Mouse (Mus musculus): ENCODE results near the gene Exoc5.
A peak's percentile ranks its signal among the peaks of the same experiment; 100 is the strongest.
"Not testable (repeated sequence)": the region's sequence is repeated elsewhere in the genome, so short reads cannot be mapped to it uniquely, and the experiment has no call there.

Exoc5 gene

DNA sequence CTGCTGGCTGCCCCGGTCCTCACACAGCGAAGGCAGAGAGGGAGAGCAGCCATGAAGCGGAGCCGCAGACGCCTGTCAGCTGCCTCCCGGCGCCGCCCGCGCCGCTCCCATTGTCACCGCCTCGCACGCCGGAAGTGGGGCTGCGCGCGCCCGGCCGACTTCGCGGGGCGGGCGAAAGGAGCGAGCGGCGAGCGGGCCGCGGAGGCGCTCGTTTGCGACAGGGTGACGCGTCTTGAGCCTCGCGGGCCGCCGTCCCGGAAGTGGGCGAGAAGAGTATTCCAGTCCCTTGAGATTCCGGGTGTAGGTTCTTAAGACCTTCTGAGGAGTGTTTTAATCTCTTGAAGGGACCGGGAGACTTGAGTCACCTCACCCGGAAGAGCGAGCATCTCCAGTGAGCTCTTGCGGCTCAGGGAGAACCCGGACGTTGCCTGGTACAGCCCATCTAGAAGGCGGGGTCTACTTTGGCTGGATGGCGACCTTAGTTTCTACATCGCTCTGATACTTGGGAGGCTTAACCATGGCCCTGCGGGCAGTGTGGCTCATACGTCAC is at the start of gene Exoc5:
TSS of gene Exoc5 (minus strand) at position 380 of the 550 bp plus-strand sequence.
- DNase-seq (ENCODE audit: low spot score): peak; percentile 95

DNA sequence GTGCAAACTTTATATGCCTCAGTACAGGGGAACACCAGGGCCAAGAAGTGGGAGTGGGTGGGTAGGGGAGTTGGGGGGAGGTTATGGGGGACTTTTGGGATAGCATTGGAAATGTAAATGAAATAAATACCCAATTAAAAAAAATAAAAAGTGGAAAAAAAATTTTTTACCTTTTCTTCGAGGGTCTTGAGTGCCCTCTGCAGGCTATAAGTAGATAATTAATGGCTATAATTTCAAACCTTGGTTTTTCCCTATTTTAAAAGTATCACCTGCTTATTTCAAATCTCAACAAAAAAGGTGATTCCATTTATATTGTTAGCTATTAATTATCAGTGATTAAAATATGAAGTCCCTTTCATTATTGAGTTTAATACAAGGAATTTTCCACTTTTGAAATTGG is 25.3 kb upstream of the Exoc5 start:
- not testable (repeated sequence) for DNase-seq (ENCODE audit: low spot score)

DNA sequence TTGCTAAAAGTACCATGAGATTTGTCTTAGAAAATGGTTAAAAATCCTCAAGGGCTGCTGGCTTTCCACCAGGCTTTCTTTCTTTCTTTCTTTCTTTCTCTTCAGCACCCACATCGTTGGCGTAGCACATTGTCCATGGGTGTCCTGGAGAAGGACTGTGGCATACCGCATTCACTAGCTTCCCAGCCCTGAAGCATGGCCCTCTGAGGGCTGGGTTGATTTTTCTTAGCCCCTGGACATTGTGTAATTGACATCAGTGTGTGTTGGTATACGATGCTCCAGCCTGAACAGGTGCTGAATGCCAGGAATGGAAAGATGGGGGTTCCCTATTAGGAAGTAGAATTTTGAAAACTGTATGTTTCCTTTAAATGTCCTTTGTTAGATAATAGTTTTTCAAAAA is 24.8 kb upstream of the Exoc5 start:
- no peak for DNase-seq (ENCODE audit: low spot score)

DNA sequence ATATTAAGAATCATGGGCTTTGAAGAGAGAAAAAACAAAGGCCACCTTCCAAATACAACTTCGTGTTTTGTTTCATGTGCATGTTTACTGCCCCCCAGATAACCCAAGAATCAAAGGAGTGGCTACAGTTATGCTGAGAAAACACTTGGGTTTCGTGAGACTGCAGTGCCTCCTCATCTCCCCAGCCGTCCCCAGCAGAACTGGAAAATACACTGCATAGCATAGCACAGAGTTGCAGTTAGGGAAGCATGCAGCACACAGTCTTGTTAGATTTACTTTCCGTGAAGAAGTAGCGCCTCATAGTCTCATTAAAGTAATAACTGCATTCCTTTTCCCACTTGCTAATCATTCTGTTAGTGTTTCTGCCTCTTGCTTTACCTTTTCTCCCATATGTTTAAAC is 23.6 kb upstream of the Exoc5 start:
- no peak for DNase-seq (ENCODE audit: low spot score)

DNA sequence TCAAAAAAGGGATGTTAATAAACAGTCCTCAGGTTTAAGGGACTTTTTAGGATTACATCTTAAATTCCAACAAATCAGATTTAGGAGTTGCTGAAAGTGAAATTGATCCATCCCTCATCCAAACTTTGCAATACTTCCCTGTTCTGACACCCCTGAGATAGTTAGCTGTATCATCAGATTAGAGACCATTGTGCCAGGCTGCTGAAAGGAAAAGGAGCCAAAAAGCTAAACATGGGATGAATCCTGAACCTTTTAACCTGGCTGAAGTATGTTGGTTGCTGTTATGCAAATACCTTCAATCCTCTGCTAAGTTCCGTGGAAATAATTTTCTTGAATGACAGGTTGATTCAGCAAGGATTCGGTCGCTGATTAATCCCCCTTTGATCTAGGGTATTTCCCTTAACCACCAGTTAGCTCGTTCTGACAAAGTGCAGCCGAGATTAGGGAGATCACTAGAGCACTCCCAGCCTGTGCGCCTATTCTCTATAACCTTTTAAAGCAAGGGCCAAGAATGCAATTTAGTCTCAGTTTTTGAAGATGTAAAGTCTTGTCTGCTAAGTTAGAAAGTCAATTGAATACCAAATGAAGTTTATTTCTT is 23.1 kb upstream of the Exoc5 start:
- no peak for DNase-seq (ENCODE audit: low spot score)

DNA sequence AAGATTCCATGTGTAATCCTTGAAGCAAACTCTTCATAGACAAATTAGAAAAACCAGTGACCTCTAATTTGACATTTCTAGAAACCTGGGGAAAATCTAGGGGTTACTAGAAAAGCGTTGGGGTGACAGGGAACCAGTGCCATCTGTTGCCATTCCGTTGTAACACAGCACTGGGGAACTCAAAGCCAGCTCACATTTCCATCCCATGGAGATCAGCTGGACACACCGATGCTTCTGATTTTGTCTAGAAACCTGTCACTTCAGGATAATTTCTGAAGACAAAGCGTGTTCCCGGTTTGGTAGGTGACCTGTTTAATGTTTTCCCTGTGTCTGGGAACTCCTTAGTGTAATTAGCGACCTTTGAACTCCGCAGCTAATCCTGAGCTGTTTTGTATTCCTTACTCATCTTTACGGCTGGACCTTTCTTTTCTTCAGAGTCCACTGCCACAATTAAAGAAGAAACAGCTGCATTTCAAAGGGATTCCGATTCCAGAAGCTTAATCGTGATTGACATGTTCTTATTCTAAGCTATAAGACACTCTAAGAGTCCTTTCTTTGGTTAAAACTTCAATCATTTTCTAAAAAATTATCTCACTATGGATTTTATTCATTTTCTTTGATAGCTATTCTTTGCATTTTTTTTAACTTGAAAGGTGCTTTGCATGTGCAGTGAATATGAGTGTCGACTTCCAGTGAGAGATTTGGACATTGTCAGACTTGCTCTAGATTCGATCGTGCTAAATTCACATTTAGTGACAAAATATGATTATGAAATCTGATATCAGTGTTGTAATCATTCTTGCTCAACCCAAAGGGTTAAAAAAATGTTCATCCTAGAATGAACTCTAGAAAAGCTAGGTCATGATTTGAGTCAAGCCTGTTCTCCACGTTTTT is 21.9 kb upstream of the Exoc5 start:
- DNase-seq (ENCODE audit: low spot score): no peak

DNA sequence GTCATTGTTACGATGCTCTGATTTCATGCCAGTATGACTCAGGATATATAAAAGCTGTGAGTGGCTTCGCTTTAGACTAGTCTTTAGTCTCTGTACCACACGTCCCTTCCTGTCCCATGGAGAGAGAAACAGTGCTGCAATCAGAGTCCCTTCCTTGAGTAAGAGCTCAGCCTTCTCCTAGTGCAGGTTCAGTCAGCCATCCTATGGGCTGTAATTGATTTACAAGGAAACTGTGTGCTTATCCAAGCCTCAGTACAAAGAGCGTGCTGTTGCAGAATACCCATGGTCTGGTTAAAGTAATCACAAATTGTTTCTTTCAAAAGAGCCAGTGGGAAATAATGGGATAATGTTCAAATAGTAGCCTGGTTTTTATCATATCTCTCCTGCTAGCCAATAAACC is 20.1 kb upstream of the Exoc5 start:
- DNase-seq (ENCODE audit: low spot score): no peak

DNA sequence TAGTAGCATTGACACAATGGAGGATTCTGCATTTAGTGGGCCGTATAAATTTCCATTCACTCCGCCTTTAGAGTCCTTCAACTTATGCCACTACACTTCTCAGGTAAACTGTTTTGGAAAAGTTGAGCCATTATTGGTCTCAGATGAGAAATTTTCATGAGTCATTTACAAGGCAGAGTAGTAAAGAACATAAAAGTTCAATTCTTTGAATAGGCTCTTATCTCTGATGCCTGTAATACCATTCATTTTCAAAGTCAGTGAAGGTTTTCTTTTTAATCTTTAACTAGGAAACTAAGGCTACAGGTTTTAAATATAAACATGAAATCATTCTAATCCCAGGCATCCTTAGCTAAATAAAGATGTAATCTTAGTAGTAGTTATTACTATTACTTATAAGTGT is 12.4 kb upstream of the Exoc5 start:
- DNase-seq (ENCODE audit: low spot score): no peak

DNA sequence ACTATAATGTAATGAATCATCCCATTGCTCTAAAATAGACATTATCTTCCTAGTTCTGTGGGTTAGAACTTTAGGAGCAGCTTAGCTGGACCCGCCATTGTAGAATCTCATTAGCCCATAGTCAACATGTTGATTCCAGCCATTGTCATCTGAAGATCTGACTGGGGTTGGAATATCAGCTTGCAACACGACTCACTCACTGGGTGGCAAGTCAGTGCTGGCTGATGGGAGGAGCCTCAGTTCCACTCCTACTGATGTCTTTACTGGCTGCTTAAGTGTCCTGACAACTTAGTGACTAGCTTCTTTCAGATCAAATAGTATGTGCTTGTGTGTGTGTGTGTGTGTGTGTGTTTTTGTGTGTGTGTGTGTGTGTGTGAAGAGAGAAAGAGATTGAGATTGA is 7.9 kb upstream of the Exoc5 start:
- DNase-seq (ENCODE audit: low spot score): no peak

DNA sequence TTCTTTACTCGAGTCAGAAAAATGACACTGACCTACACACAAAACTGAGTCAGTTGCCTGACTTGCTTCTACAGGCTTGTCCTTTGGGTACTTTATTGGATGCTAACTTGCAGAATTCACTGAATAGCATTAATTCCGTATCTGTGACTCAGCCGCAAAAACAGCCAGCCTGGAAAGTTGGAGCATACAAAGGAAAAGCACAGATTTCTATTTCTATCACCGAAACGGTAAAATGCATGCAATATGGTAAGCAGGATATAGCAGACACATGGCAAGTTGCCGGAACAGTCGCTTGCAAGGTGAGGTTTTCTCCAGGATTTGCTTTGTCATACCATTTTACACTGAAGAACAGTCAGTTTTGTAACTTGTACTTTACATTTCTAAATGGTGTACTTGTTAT is 7.4 kb upstream of the Exoc5 start:
- DNase-seq (ENCODE audit: low spot score): peak; percentile 31

DNA sequence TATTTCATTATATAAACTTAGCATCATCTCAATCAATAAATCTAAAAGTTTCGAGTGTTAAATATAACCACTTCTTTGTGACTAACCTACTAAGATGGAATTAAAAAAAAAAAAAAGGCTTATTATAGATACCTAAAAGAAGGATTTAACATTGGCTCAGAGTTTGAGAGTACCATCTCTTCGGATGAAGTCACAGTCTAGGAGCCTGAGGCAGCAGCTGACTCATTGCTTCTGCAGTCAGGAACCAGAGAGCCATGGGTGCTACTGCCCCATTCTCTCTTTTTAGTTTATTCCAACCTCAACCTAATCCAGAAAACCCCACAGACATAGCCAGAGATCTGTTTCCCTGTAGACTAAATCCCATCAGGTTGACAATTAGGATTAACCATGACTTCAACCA is 6.4 kb upstream of the Exoc5 start:
- no peak for DNase-seq (ENCODE audit: low spot score)

DNA sequence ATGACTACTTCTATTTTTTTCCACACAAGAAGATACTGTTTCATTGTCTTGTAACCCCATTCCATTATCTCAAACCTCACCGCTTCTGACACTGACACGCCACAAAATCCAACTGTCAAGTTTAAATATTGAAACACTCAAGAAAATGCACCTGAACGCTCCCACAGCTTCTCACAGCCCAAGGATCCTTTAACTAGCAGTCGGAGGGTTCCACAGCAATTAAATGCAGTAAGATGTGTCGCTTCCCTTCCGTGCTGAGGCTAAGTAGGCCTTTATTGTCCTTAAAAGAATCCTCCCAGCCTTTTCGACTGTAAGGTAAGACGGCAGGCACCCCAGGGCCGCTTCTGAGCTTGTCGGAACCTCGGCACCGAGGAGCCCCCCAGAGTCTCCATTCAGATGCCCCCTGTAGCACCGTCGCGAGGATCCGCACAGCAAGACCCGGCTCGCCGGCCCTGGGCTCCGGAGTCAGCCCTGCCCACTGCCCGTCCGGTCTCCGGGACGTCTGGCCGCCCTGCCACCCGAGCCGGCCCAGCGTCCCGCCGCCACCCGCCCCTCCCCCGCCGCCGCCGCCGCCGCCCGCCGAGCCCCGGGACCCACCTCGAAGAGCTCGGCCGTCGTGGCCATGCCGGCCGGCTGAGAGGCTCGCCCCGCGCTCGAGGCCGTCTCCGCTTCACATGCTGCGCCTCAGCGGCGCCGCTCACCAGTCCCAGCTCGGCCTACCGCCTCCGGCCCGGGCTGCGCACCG is 752 bp downstream of the Exoc5 start, which contains the start of gene Ap5m1:
TSS of gene Ap5m1 (plus strand) at position 569 of the 745 bp plus-strand sequence.
- DNase-seq (ENCODE audit: low spot score): peak; percentile 25

DNA sequence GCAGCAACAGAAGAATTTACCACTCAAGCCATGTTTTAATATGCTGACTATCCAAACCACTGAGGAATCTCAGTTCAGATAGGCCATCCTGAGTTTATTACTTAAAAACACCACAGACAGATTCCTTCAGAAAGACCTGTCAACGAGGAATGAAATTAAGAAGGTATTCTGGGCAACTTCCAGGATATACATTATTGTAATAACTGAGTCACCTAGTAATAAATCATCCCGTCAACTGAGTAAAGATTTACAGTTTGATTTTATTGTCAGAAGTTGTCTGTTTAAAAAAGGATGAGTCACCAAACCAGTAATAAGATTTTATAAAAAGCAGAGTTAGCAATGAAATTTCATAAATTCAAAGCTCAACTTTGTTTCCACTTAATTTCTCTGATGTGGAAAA is 2.6 kb downstream of the Exoc5 start:
- no peak for DNase-seq (ENCODE audit: low spot score)

DNA sequence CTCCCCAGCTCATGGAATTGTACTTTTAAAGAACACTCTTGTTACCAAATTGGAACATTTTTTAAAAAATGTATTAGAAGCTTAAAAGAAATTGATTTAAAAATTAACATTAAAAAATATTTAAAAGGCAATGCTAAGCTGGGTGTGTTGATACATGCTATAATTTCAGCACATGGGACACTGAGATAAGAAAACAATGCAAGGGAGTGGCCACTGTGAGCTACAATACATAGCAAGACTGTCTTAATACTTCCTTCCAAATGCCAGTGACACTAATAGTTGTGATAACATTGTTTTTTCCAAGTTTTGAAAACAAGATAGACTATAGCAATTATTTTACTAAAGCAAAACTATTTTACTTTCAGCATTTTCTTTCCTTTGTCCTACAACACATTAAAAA is 17.0 kb downstream of the Exoc5 start:
- no peak for DNase-seq (ENCODE audit: low spot score)

DNA sequence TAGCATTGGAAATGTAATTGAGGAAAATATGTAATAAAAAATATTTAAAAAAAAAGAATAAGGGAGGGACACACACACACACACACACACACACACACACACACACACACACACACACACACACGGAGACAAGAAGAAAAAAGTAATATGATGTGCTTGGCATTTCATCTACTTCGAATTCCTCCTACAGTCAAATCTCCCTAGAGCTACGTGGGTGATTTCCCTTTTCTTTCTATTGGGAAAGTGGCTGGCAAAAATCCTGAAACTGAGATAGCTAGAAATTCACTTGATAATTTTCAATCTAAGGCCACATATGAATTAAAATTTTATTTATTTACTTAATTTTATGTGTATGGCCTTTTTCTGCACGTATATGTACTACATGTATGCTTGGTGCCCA is 20.8 kb downstream of the Exoc5 start:
- DNase-seq (ENCODE audit: low spot score): no peak

DNA sequence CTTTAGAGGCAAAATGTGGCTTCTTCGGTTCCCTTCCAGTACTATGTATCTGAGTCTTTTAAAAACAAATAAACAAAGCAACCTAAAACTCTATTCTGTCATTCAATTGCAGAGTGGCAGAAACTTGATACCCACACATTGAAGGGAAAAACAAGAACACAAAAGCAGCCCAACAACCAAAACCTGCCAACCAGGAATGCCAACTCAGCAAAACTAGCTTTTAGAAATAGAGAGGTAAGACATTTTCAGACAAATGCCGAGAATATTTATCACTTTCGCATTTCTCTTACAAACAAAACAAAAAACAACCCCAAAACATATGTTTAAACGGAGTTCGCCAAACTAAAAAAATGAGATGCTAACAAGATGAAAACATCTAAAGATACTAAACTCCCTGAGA is 37.5 kb downstream of the Exoc5 start:
- no peak for DNase-seq (ENCODE audit: low spot score)

DNA sequence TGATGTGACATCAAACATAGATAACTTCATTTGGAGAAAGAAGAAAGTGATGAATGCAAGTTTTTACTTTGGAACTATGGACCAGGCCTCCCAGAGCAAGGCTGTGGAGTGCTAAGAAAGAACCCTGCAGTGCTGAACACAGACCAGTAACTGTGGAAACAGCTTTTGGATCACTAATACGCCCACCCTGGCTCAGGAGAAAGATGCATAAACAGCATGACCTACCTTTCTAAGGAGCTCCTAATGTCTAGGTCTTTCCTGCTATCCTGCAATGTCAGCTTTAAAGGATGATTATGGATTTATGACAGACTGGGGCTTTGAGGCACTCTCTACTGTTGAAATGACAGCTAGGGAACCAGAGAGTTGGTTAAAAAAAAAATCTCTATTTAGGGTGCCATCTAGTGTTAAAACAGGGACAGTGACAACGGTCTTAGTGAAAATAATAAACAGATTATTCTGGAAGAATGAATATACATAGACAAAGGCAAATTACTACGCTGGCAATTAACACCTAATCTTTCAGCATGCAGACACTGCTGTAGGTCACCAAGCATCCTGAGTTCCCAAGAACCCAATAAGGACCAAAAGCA is 38.6 kb downstream of the Exoc5 start:
- DNase-seq (ENCODE audit: low spot score): no peak

DNA sequence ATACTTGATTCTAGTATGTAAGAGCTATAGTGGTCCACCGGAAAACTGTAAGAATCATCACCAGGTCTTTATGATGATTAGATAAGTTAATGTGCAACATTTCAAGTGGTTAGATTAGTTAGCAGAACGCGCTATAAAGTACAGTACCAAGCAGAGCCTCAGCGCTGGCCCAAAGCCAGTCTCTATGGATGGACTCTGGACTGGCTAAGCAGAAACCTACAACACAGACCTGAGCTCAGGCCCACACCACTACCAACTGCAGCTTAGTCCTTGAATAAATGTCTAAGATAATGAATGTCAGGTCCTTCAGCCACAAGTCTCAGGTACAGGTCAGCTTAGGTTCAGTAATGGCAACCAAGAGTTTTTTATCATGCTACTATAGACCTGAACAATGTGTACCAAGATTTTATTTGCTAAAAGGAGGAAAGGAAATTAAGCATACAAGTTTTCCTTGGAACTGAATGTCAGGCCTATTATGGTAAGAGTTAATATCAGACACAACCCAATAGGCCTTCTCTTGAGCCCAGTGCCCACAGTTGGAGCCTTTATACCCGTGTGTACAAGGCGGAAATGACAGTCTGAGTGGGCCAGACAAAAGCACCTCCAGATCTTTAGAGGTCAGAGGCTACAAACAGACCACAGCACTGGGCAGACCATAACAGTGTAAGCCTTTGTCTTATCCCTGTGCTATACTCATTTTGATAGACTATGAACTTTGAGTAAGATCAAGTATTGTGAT is 39.2 kb downstream of the Exoc5 start:
- no peak for DNase-seq (ENCODE audit: low spot score)

DNA sequence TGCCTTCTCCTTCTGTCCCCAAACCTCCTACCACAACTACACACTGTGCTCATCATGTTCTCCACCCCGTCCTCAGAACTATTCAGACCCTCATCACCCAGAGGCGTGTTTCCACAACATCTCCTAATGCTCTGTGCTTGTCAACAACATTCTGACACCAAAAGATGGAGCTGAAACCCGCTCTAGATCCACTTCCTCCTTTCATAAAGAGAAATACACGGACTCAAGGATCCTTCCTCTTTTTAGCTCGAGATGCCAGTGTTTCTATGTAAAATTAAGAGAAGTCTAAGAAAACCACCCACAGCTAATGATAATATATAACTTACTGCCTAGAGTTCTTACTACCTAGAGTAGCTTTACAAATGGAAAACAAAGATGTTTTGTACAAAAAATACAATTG is 46.7 kb downstream of the Exoc5 start:
- no peak for DNase-seq (ENCODE audit: low spot score)

DNA sequence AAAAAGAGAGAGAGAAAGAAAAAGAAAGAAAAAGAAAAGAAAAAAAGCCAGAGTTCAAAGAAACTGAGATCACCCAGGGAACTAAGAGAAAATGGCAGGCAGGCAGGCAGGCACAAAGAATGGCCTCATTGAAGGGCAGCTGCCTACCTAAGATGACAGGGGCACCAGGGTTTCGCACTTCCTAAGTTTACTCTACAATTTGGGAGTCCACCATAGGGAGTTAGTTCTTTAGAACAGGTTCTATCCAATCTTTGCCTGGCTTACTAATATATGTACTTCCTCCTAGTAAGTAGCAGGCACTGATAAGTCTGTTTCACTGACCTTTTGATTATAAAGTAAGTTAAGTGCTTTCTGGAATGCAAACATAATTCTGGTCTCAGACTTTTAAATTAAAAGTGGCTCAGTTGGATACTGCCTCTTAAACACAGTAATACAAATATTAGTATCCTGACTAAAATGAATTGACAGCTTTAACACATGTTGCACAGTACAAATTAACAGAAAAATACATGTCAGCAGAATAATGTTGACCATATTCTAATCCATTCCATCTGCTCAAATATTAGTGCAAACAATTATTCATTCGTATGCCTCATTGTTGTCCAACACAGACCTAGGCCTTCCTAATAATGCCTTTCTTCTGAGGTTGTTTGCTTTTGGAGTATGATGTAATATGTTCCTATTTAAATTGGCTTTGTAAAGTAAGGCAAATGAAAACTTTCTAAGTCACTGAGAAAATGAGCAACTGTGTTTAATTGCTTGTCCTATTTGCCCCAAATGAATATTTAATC is 57.9 kb downstream of the Exoc5 start:
- DNase-seq (ENCODE audit: low spot score): no peak

DNA sequence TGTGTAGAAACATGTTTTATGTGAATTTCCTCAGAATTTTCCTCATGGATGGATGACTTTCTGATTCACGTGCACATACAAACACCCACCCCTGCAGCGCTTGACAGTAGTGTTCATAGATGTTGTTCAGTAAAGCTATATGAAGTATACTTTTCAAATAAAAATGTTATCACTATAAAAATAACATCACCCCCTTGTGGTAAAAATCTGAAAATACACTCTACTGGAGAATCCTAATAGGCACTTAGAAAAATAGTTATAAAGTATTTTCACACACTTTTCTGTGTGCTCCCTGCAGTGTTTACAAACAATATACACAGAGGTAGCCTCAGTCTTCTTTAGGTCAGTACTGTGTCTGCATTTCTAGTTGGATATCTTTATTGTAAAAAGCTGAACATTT is 58.5 kb downstream of the Exoc5 start:
- no peak for DNase-seq (ENCODE audit: low spot score)
